Mouse (Mus musculus): ENCODE measurements around the gene Meox2. TPM values are rescaled to one million over a fixed set of nuclear protein-coding genes. Genes with fewer than 3 reads are reported as not detected.

Gene Meox2
- total and polyA plus RNA-seq, 2 experiments from 2014 or later = 0.08 to 1.00 TPM

DNA sequence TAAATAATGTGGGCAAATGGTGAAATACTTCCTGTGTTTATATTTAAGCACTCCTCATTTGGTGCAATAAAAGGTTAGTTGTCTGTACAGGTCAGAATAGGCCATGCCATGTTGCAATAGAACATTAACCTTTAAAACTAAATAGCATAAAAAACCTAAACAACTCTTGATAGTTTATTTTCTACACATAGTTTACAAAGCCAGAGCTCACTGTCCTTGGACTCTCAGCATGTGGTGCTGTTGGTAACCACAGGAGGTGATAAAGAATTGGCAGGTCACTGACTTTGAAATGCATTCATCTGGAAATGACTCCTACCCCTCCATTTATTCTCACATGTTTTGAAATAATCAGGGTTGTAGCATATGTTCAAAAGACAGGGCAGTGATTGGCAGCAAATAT is 59.4 kb downstream of the Meox2 start:
- no peak for ATAC-seq
- no peak for TF ChIP-seq CTCF (IDR thresholded peaks at IDR 0.05; ENCODE audit: low read depth)
- Histone ChIP-seq H3K27me3 (ENCODE audit: insufficient read depth, low read length) (no peaks in the 10 kb centered on the region), H3K4me3 (ENCODE audit: low read depth, low read length) (no peak overlapping the region), H3K27ac (ENCODE audit: low read depth, low read length) (no peak overlapping the region), H3K9ac (no peak overlapping the region), H3K4me2 (ENCODE audit: low read depth) (no peak overlapping the region), H3K9me3 (ENCODE audit: low read length) (no peaks in the 10 kb centered on the region), H3K36me3 (ENCODE audit: insufficient read depth) (no peaks in the 10 kb centered on the region), H3K4me1 (ENCODE audit: insufficient read depth) (no peaks in the 10 kb centered on the region)
- DNase-seq = no peak

DNA sequence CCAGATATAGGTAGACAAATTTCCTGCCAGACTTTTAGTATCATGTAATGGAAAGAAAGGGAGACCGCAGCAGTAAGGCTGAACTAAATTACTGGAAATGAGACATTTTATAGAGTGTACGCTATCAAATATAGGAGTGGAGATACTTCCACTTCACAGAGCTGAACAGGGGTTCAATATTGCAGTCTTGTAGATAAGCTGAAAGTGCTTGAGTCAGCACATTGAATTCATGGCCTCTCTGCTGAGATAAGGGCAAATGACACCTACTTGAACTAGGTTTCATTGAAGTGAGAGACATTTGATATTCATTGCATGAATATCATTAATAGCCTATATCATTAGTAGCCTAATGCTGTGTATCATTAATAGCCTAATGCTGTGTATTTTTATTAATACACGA is 65.0 kb downstream of the Meox2 start:
- Histone ChIP-seq H3K4me2 (ENCODE audit: low read depth) (no peak overlapping the region), H3K4me3 (ENCODE audit: low read depth, low read length) (no peak overlapping the region), H3K9ac (no peak overlapping the region), H3K27me3 (ENCODE audit: insufficient read depth, low read length) (no peaks in the 10 kb centered on the region), H3K4me1 (ENCODE audit: insufficient read depth) (no peaks in the 10 kb centered on the region), H3K9me3 (ENCODE audit: low read length) (no peaks in the 10 kb centered on the region), H3K27ac (ENCODE audit: low read depth, low read length) (no peak overlapping the region), H3K36me3 (ENCODE audit: insufficient read depth) (no peaks in the 10 kb centered on the region)
- WGBS = 99% methylated on average over 3 of the region's 3 CpGs
- DNase-seq = no peak
- TF ChIP-seq CTCF (IDR thresholded peaks at IDR 0.05; ENCODE audit: low read depth) = no peak
- no peak for ATAC-seq

DNA sequence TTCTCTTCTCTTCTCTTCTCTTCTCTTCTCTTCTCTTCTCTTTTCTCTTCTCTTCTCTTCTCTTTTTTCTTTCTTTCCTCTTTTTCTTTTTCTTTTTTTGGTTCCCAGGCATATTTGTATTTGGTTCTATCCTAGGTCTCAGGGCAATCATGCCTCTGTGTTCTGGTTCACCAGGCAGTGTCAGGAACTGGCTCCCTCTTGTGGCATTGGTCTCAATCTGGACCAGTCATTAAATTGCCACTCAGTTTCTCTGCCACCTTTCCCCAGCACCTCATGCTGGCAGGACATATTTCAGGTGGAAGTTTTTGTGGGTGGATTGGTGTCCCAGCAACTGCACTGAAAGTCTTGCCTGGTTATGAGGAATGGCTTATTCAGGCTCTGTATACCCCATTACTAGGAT is 75.3 kb downstream of the Meox2 start:
- DNase-seq (no peak), ATAC-seq (no peak)
- Histone ChIP-seq H3K4me3 (ENCODE audit: low read depth, low read length) (no peak overlapping the region), H3K27ac (ENCODE audit: low read depth, low read length) (no peak overlapping the region), H3K4me1 (ENCODE audit: insufficient read depth) (no peaks in the 10 kb centered on the region), H3K27me3 (ENCODE audit: insufficient read depth, low read length) (no peaks in the 10 kb centered on the region), H3K4me2 (ENCODE audit: low read depth) (no peak overlapping the region), H3K9me3 (ENCODE audit: low read length) (no peaks in the 10 kb centered on the region), H3K9ac (no peak overlapping the region), H3K36me3 (ENCODE audit: insufficient read depth) (no peaks in the 10 kb centered on the region)
- peak; percentile 43 for TF ChIP-seq CTCF (IDR thresholded peaks at IDR 0.05; ENCODE audit: low read depth)

DNA sequence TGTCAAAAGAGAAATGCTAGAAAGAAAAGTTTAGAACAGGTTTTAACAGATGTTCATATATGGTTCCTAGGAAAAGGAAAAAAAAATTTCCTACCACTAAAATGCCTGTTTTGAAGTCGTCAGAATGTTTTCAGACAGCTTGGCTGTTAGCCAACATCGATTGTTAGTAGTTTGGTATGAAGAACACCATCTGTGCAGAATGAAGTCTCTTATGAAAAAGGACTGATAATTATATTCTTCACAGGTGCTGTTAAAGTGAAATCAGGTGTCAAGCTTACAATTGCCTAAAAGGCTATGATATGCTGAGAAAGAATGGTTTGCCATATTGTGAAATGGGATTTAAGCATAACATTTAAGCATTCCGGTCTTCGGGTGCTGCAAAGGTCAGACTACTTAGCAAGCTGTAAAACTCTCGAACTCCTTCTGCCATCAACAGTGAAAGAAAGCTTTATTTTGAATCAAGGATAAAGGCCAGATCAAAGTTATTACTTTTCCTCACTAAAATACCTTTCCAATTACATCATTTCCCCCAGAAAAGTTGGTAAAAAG is 80.7 kb downstream of the Meox2 start:
- Histone ChIP-seq H3K27me3 (ENCODE audit: insufficient read depth, low read length) (no peaks in the 10 kb centered on the region), H3K9me3 (ENCODE audit: low read length) (no peaks in the 10 kb centered on the region), H3K4me2 (ENCODE audit: low read depth) (no peak overlapping the region), H3K4me1 (ENCODE audit: insufficient read depth) (no peaks in the 10 kb centered on the region), H3K27ac (ENCODE audit: low read depth, low read length) (no peak overlapping the region), H3K36me3 (ENCODE audit: insufficient read depth) (no peaks in the 10 kb centered on the region), H3K9ac (no peak overlapping the region), H3K4me3 (ENCODE audit: low read depth, low read length) (no peak overlapping the region)
- DNase-seq = peak; percentile 33
- TF ChIP-seq CTCF (IDR thresholded peaks at IDR 0.05; ENCODE audit: low read depth) = no peak
- WGBS = 25% methylated on average over 5 of the region's 5 CpGs
- no peak; the same call in 1 of the 2 replicates for ATAC-seq

Other genes starting within 250 kb of the Meox2 start
- 1.5 and 2.1 TPM in 2 replicates for gene Agmo, start 133.1 kb downstream of the Meox2 start, total RNA-seq (2014; rRNA removed)
- 1.6 and 1.7 TPM in 2 replicates for gene Agmo, start 133.1 kb downstream of the Meox2 start, polyA plus RNA-seq (2015; fragmentation: Nextera tagmentation; extraction: Ambion mirVana)